Mouse (Mus musculus) left cerebral cortex, postnatal 4 days (tissue): Measurements from ENCODE around the gene Ldlr. TPM values are rescaled to one million over a fixed set of nuclear protein-coding genes. Genes with fewer than 3 reads are reported as not detected.
"Not testable (repeated sequence)": the region's sequence is repeated elsewhere in the genome, so short reads cannot be mapped to it uniquely, and the experiment has no call there.

Experiments
- DNase-seq: peaks from one replicate; pipeline ENCODE4 v3.0.0-alpha.2; 2022
- intact Hi-C: fragments of 180-260 bp; cut with DNase I; formaldehyde crosslinking; loops from one replicate; pipeline ENCODE4 v1.15.1; 2025
- total RNA-seq, 2 experiments: library from RNA; stranded (reverse); gene quantifications; 2 replicates each; pipeline ENCODE4 v1.2.3; 2021

Ldlr gene
- total RNA-seq: 10 to 100 TPM; 25.2 to 32.4 TPM

DNA sequence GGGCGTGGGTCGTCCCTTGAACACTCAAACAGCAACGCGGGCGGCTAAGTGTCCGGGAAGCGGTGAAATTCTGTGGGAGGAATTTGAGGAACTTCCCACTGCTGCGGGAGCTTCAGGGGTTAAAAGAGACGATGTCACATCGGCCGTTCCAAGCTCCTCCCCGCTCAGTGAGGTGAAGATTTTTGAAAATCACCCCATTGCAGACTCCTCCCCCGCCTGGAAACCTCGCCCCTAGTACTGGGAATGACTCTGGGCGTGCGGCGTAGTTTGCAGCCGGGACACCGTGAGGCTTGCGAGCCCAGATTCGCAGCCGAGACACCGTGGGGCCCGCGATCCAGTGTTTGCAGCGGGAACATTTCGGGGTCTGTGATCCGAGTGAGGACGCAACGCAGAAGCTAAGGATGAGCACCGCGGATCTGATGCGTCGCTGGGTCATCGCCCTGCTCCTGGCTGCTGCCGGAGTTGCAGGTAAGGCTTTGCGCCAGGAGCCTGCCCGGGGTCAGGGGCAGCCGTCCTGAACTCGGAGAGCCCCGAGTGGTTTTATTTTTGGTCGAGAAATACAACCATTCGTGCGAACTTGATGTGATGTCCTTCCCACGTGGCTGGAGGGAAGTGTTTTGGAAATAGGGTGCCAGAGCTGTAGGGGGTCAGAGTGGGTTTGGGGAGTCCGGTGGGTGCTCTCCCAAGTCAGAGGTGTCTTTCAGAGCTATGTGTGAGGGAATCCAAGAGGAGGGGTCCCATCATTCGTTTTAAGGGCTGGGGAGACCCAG lies at the start of gene Ldlr:
Gene Ldlr (plus strand): TSS at position 107 of the 770 bp plus-strand sequence.
- intact Hi-C loops: no loop called here
- DNase-seq: peak; percentile 86

DNA sequence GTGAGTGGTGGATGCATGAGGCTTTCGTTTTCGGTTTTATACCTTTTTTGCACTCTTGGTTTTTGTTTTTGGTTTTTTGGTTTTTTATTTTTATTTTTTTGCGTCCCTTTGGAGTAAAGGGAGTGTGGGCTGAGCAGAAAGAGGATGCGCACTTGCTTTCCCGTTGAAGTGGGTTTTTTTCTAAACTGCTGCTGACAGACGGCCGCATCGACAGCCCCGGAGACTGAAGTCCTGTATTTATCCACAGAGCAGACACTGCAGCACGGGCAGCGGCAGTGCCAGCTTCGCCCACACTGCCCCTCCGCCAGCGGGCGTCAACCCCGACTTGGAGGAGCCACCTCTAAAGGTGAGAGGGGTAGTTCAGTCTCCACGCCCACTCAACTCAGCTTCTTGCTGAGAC lies 45.6 kb upstream of the Ldlr start:
- intact Hi-C loops: no loop called here
- DNase-seq: no peak

DNA sequence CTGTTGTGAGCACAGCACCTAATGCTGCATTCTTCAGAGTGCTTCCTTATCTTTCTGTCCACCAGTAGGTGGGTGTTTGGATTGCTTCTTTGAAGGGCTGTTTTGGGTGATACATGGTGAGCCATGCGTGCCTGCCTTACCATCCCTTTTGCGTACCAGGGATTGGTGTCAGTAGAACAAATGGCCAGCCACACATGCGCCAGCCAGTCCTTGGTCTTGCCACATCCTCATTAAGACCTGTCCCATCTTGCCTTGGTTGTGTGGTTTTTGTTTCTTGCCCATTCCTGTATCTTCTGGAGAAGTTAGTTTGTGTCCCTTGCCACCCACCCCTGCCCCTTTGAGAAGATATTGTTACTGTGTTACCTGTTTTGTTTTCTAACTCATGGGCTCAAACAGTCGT lies 42.8 kb upstream of the Ldlr start:
- intact Hi-C loops: no loop called here
- no peak for DNase-seq

DNA sequence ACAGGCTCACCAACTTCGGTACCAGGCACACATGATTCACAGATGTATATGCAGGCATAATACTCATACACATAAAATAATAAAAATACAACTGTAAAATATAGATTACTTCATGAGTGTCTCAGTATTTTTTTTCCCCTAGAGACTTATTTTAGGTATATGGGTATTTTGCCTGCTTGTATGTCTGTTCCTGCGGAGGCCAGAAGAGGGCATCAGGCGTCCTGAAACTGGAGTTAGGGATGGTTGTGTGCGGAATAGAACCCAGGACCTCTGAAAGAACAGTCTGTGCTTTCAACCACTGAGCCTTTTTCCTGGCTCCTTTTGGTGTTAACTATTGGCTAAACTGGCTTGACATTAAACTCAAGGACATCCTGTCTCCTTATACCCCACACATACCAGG lies 40.5 kb upstream of the Ldlr start:
- intact Hi-C loops: no loop called here
- DNase-seq: no peak

DNA sequence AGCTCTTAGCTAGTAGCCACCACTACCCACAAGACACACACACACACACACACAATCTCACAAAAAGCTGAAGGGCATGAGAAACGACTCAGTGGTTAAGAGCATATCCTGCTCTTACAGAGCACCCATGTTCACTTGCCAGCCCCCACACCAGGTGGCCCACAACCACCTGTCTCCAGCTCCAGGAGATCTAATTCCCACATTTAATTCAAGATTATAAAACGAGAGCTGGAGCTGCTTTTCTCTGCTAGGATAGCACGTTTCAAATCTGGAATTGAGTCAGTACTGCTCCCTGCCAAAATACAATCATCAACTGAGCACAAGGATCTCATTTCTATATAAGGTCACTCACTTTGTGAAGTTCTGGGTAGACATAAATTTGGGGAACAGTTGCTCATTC lies 39.4 kb upstream of the Ldlr start:
- no peak for DNase-seq

DNA sequence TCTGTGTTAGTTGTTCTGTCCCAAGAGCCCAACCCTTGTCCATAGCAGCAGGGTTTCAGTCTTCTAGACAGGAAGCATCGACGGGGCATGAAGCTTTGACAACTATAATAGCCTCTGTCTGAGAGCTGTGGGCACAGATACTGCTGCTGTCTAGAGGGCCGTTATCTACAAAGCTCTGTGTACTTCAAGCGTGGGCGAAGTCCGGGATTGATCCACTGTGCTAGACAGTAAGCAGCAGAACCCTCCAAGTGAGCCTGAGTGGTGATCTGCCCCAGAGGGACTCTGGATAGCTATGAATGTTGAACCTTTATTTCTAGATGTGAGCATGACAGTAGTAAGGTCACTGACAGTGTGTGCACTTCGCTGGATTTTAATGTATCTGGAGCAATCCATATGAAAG lies 34.7 kb upstream of the Ldlr start:
- intact Hi-C loops: no loop called here
- DNase-seq: no peak

More for the DNA sequence above, 39.4 kb upstream of the Ldlr start:
- intact Hi-C loops: no loop called here

DNA sequence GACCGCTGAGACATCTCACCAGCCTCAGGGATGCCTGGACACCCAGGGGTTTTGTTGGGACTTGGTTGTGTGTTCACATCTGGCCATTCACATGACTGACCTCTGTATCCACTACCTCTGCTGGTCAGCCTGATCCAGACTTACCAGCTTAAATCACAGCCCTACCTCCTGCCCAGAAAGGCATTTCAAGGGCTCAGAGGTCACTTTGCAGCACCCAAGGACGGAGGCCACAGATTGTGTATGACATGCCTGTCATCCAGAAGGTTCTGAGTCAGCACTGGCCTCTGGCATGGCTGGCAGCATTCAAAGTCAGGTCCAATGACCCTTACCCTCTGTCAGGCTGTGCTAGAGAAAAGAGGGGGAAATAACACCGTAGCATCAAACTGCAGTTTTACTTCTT lies 33.3 kb upstream of the Ldlr start:
- no peak for DNase-seq
- intact Hi-C loops: no loop called here

DNA sequence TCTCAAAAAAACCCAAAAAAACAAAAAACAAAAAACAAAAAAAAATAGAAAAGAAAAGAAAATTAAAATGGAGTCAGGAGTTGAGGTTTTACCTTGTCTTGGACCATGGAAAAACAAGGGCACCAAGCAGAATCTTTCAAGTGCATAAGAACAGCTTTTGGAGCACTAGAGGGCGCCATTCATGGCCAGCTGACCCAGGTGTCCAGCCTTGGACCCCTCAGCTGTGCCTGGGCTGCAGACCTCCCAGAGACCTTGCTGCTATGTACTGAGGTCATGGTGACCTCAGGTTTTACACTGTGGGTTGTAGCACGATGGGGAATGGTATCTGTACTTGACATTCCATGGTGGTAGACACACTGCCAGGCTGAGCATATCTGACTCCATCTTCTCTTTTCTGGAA lies 31.4 kb upstream of the Ldlr start:
- DNase-seq: peak; percentile 41
- intact Hi-C loops: no loop called here

DNA sequence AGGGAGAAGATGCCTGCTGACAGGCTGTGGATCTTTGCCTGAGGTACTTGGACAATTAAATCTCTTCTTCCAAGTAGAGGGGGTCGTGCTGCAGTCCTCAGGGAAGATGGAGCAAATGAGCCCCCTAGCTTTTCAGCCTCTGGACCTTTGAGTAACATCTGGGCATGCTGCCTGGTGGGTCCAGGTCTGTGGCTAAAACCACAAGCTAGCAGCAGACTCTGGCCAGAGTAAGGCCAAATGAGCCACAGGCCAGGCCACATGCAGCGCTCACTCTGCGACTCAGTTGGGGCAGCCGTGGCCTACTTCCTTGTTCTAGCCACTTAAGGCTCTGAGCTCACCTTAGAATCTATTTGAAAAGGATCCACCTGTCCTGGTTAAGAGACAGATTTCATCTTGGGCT lies 30.8 kb upstream of the Ldlr start:
- intact Hi-C loops: no loop called here

DNA sequence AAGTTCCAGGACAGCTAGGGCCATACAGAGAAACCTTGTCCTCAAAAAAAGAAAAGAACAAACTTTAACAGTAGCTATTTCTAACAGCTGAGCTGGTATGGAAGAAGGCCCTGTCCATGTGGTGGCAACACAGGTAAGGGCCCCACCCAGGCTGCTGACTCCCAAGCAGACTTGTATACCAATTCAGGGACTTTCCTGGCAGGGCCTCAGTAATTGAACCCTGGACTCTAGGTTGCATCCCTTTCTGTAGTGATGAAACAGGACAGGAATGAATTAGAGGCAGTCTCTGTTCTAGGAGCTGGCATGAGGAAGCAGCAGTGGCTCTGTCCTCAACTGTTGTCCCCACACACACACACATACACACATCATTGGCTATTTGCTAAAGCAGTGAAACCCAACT lies 29.2 kb upstream of the Ldlr start:
- intact Hi-C loops: no loop called here
- DNase-seq: no peak

More for the DNA sequence above, 30.8 kb upstream of the Ldlr start:
- no peak for DNase-seq

DNA sequence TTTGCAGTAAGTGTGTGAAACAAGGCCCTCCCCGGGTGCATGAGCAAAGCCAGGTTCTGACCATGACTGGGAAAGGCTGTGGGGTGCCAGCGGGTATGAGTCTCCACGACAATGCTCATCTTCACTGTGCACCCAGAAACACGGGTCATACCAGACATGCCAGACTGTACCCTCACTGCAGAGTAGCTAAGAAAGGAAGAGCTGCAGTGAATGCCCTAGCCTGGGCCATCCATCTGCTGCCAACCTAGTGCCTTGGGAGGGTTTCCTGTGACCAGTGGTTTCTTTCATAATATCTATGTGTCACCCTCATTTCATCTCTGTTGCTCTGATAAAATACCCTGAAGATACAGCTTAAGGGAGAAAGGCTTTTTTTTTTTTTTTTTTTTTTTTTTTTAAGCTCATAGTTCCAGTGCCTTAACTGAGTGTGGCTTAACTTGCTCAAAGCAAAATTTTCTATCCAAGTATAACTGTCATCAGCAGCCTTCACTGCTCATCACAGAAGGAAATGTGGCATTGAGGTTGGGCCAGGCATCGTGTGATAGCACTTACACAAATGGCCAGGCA lies 28.0 kb upstream of the Ldlr start:
- intact Hi-C loops: no loop called here
- no peak for DNase-seq

DNA sequence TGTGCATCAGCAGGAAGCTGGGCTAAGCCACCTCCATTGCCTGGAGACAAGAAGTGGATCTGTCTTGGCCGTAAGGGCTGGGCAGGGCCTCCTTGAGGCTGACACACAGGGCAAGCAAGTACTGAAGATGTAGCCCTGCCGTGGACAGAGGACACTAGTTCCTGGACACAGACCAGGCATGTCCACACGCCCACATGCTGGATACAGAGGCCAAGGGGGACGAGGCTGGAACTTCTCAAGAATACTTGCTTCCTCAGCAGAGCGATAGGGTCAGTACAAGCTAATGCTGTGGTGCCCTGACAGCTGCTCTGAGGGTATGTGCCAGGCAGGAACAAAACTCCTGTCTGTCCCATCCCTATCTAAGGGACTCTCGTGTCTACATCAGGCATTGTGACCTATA lies 26.2 kb upstream of the Ldlr start:
- intact Hi-C loops: no loop called here

DNA sequence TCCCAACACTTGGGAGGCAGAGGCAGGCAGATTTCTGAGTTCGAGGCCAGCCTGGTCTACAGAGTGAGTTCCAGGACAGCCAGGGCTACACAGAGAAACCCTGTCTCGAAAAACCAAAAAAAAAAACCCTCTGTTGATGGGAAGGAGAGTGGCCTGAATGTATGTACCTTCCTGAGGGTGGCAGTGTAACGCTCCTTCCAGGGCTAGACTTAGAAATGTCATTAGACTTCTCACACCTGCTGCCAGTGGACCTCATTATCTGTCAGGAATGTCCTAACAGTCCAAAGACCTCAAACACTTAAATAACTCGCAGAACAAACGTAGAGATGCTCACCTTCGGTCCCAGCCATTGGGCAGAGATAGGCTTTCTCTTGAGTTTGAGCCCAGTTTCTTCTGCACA lies 24.0 kb upstream of the Ldlr start:
- intact Hi-C loops, DNase-seq: not testable (repeated sequence)

More for the DNA sequence above, 26.2 kb upstream of the Ldlr start:
- DNase-seq: no peak

DNA sequence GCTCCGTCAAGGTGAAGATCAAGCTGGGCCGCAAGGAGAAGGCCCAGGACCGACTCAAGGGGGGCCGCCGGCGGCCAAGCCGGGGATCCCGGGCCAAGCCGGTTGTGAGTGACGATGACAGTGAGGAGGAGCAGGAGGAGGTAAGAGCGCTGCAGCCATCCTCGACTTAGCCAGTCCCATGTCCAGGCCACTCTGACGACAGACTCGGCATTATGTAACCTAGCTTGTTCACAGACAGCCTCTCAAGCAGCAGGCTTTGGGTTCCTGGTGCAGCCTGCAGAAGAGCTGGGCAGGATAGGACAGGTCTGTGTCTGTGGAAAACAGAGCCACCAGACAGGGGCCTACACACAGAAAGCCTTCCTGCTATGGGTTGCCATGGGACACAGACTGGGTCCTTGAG lies 22.2 kb upstream of the Ldlr start:
- no peak for DNase-seq
- intact Hi-C loops: no loop called here

DNA sequence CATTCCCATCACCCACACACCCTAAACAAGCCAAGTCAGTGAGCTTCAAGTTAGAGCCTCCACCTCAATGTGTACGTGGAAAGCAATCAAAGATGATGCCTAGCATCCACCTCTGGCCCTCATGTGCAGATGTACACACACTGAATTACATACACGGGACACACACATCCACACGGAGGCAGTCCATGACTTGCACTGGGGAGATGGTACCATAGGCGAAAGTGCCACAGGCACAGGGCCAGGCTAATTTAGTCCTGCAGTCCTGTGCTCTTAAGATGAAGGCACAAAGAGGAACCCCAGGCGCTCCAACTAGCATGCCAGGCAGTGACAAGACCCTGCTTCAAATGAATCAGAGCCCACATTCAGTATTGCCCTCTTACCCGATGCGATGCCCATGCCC lies 19.8 kb upstream of the Ldlr start:
- intact Hi-C loops: no loop called here
- DNase-seq: no peak

DNA sequence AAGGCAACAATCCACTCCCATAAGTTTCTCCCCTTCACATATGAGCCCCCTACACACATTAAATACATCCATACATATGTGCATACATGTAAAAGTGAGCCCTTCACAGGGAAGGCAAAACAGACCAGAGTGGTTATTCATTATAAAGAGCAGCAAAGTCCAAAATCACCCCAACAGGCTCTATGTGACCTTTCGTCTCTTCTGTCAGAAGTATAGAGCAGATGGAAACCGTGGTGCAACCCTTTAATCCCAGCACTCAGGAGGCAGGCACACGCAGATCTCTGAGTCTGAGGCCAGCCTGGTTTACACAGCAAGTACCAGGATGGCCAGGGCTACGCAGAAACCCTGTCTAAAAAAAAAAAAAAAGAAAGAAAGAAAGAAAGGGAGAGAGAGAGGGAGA lies 17.2 kb upstream of the Ldlr start:
- DNase-seq: no peak
- intact Hi-C loops: no loop called here

DNA sequence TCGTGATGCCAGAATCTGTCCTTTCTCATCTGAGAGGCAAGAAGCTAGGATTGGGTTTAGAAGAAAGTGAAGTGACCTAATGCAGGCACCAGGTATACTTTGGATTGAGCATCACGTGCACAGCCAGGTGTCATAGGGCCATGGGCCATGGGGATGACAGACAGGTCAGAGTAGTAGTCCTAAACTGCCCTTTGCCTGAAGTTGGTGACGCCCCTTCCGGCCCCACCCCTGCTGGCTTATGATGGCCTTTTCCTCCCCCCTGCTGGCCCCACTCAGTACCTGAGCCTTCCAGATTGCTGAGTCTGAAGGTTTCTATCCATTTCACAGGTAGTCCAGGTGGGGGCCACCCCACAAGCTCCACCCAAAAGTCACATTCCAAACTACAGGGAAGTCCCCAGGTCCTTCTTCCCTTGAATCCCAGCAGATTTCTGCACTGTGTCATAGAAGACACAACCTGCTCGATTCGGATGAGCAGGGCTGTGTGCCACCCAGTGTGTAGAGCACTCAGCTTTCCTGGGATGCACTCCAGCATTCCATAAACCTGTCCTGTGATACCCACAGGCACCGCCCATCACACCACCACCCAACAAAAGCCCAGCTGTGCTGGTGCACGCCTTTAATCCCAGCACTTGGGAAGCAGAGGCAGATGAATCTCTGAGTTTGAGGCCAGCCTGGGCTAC lies 16.6 kb upstream of the Ldlr start:
- no peak for DNase-seq
- intact Hi-C loops: no loop called here

DNA sequence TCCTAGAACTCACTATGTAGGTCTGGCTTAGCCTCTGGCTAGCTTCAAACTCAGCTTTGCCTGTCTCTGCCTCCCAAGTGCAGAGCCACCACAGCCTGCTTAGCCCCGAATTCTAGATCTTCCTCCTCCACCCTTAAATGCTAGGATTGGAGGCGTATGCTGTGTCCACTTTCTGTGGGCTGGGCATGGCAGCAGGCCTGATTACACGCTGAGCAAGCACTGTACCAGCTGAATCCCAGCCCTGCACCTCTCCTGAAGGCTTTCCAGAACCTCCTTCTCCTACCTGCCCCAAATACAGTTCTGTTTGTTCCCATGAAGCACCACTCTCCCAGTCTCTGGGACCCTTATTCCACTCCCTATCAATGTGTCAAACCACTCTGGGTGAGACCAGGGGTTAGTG lies 13.9 kb upstream of the Ldlr start:
- intact Hi-C loops: no loop called here
- no peak for DNase-seq

DNA sequence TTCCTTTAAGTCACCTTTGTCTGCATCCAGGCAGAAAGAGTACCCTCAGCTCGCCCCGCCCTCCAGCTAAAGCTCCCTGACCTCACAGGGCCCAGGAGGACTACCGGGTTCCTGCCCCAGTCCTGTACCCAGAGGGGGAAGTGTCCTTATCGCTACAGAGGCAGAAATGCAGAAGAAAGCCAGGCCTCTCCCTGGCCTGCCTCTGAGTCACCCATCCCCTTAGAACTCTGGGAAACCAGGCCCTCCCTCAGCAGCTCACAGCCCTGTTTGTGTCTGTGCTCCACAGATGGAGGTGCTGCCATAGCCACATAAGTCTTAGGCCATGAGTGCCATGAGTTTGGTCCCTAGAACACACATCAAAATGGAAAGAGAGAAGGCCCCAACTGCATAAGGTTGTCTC lies 8.0 kb upstream of the Ldlr start:
- no peak for DNase-seq
- intact Hi-C loops: no loop called here

DNA sequence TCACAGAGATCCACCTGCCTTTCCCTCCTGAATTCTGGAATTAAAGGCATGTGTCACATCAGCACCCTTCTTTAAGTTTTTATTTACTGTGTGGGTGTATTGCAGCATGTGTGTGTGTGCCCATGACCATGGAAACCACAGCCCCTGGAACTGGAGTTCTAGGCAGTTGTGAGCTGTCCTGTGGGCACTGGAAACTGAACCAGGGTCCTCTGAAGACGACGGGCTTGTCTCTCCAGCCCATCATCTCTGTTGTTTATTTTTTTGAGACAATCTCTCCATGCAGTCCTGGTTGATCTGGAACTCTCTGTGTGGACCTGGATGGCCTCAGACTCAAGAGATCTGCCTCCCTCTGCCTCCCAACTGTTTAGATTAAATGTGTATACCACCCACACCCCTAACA lies 6.3 kb upstream of the Ldlr start:
- intact Hi-C loops: no loop called here
- DNase-seq: no peak

DNA sequence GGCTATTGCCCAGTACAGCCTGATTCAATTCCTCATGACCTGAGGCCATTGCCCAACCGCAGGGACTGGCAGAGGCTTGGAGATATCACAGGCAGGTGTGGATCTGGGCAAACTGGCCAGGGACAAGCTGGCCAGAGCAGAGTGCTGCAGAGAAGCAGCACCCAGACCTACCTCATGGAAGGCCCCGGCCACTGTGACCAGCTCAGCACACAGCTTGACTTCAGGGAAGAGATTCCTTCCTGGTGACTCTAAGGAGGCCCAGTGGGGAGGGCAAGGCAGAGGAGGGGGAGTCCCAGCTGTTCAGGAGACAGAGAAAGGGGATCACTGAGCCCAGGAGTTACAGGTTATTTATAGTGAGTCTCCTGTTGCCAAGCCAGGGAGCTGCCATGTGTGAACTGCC lies 2.2 kb upstream of the Ldlr start:
- DNase-seq: no peak
- intact Hi-C loops: no loop called here

DNA sequence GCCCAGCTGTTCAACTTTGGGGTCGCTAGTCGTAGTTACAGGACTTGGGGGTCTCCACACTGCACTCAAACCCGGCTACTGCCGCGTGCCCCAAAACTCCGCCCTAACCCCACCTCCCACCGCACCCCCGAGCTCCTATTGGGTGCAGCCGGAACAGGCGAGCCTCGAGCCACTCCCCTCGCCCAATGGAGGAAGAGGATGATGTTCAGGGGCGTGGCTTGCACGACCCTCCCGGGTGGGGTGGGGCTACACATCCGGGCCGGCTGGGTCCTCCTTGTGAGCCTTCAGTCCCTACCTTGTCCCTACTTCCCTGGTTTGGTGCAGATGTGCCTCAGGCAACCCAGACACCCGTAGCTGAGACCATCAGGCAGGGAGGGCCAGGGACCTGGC lies 859 bp downstream of the Ldlr start:
- intact Hi-C loops: no loop called here
- DNase-seq: peak; percentile 96
